Mouse (Mus musculus) E14TG2a.4 (cell line): ENCODE results near the gene Fbxl17.

Source experiments
- CTCF ChIP-seq: conservative IDR thresholded peaks from 2 replicates; pipeline ENCODE4 v1.5.1; 2014; ENCODE audit warnings: low read length
- NANOG ChIP-seq: IDR thresholded peaks from 2 replicates; pipeline ENCODE4 v1.6.1; 2014; ENCODE audit warnings: borderline replicate concordance, low read length, mixed read lengths

DNA sequence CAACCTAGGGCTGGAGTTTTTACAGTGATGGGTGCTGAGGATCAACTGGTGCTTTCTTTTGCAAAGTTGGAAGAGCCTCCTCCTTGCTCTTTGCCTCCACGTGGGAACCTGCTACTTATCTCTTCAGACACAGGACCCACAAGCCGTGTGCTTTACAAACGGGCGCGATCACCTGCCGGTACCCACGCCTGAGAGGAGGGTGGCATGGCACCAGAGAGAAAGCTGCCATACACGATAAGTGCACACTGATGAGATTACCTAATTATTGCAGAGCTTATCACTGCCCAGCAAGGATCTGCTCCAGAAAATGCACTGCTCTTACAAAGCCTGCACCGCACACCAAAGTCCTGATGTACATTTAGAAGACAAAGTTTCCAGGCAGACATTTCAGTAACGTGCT, 187.5 kb downstream of the Fbxl17 start:
- no peak for TF ChIP-seq CTCF
- no peak for TF ChIP-seq NANOG
